Mouse (Mus musculus) lung, postnatal 0 days (tissue): ENCODE data around the gene Elmod1. TPM values are rescaled to one million over a fixed set of nuclear protein-coding genes. Genes with fewer than 3 reads are reported as not detected.
A peak's percentile ranks its signal among the peaks of the same experiment; 100 is the strongest.

Experiments
- ATAC-seq: fragments of 200-750 bp; cut with Nextera tagmentation; 2 replicates; pipeline ENCODE4 v1.8.0; 2017; ENCODE audit warnings: moderate library complexity
- DNase-seq: peaks from one replicate; pipeline ENCODE4 v3.0.0-alpha.2; 2016; ENCODE audit warnings: low spot score
- H3K27ac ChIP-seq: fragments of 300-500 bp; sonication (generic); 2 replicates; pipeline ENCODE4 v1.5.1; 2014; ENCODE audit warnings: antibody characterized with exemption, mild to moderate bottlenecking, low read length, mixed read lengths
- H3K27me3 ChIP-seq: fragments of 300-500 bp; sonication (generic); replicated peaks from 2 replicates; pipeline ENCODE4 v1.6.1; 2014; ENCODE audit warnings: low read length, mixed read lengths; ENCODE audit not compliant: insufficient read depth
- H3K36me3 ChIP-seq: fragments of 300-500 bp; sonication (generic); 2 replicates; pipeline ENCODE4 v1.6.1; 2014; ENCODE audit warnings: low read length, mixed read lengths; ENCODE audit not compliant: insufficient read depth
- H3K4me1 ChIP-seq: fragments of 300-500 bp; sonication (generic); 2 replicates; pipeline ENCODE4 v1.6.1; 2014; ENCODE audit warnings: antibody characterized with exemption, low read depth, low read length, mixed read lengths; ENCODE audit not compliant: insufficient read depth
- H3K4me2 ChIP-seq: fragments of 300-500 bp; sonication (generic); replicated peaks from 2 replicates; pipeline ENCODE4 v1.6.1; 2014; ENCODE audit warnings: low read depth, mild to moderate bottlenecking, low read length, moderate library complexity, mixed read lengths
- H3K4me3 ChIP-seq: fragments of 300-500 bp; sonication (generic); 2 replicates; pipeline ENCODE4 v1.5.1; 2014; ENCODE audit warnings: low read depth, low read length
- H3K9ac ChIP-seq: fragments of 300-500 bp; sonication (generic); replicated peaks from 2 replicates; pipeline ENCODE4 v1.6.1; 2014; ENCODE audit warnings: low read depth, mild to moderate bottlenecking
- H3K9me3 ChIP-seq: fragments of 300-500 bp; sonication (generic); 2 replicates; pipeline ENCODE4 v1.6.1; 2016; ENCODE audit warnings: low read length, mixed read lengths
- CTCF ChIP-seq: IDR thresholded peaks from 2 replicates; pipeline ENCODE4 v1.5.1; 2016; ENCODE audit warnings: antibody characterized with exemption, mild to moderate bottlenecking
- EP300 ChIP-seq: IDR thresholded peaks from 2 replicates; pipeline ENCODE4 v1.6.1; 2016; ENCODE audit warnings: antibody characterized with exemption, mild to moderate bottlenecking, control low read depth
- WGBS: fragments of 180-500 bp; shearing (Covaris S2); extraction: QIAGEN DNeasy Blood & Tissue Kit; methylation state at CpG from one replicate; pipeline ENCODE4 v1.1.7; 2014; 5-methylcytosine and 5-hydroxymethylcytosine counted together
- polyA plus RNA-seq: library from polyadenylated mRNA; unstranded; fragments of >200 nt; fragmentation: Nextera tagmentation; extraction: Ambion mirVana; gene quantifications from 2 replicates; pipeline ENCODE4 v1.2.1, GENCODE M21; 2015

Gene Elmod1
- polyA plus RNA-seq, 1 experiment from 2014 or later: 1.2 TPM

DNA sequence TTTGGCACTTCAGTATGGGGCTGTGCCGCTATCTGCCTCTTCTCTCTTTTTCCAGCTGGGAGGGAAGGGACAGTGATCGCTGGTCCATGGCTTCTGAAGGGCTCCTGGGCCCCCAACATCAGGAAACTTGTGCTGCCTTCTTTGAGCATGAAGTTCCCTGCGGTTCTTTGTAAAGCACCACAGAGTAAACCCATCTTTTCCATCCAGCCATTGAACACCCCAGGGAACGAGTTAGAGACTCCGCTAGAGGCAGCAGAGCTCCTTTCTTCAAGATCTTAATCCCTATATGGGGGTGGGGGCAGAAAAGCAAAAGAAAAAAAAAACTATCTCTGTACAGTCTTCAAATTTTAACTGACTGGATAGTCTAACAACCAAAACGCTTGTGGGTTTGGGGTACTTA is 20.2 kb downstream of the Elmod1 start:
- Histone ChIP-seq H3K4me3 (no peak overlapping the region), H3K9me3 (no peaks in the 10 kb centered on the region), H3K4me1 (no peaks in the 10 kb centered on the region), H3K4me2 (no peak overlapping the region), H3K27ac (no peak overlapping the region), H3K27me3 (no peaks in the 10 kb centered on the region), H3K36me3 (no peaks in the 10 kb centered on the region), H3K9ac (no peak overlapping the region)
- TF ChIP-seq EP300 (no peak), CTCF (no peak)
- ATAC-seq (no peak), DNase-seq (no peak)
- 25% methylated on average over 6 of the region's 6 CpGs for WGBS

DNA sequence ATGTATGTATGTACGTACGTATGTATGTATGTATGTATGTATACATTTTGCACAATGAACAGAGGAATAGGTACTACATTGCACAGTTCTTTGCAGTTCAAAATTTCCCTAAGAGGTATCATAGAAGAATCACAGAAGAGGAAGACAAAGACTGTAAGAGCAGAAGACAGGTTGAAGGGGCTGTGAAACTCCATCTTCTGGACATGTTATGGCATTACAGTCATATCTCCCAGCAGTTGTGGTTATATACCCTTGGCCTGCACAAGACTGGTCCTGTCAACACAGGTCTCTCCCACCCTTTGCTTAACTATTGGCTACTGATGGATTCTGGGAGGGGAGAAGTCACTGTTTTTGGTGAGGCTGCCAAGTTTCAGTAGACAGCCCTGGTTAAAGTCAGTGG is 27.6 kb downstream of the Elmod1 start:
- no peak for ATAC-seq
- 90% methylated on average over 2 of the region's 2 CpGs for WGBS

DNA sequence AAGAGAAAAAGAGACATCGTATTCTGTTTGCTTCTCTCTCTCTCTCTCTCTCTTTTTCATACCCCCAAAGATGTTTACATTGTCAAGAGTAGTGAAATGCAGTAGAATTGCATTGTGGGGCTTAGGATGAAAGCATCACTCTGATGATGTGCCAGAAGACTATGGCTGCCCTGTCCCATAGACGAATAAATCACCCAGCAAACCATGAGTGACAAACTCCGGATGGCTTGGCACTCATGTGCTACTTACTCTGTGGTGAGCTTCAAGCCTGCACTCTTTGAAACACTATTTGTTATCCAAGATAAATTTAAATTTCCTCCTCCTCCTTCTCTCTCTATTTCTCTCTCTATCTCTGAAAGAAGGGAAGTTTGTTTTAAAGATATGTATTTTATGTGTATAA is 36.5 kb downstream of the Elmod1 start:
- no peaks in the 10 kb centered on the region for H3K36me3 ChIP-seq
- TF ChIP-seq CTCF: no peak
- TF ChIP-seq EP300: no peak
- H3K4me1 ChIP-seq: no peaks in the 10 kb centered on the region
- no peaks in the 10 kb centered on the region for H3K9me3 ChIP-seq
- H3K4me3 ChIP-seq: no peak overlapping the region
- no peak overlapping the region for H3K4me2 ChIP-seq
- H3K27ac ChIP-seq: no peak overlapping the region
- no peaks in the 10 kb centered on the region for H3K27me3 ChIP-seq
- ATAC-seq: no peak
- H3K9ac ChIP-seq: no peak overlapping the region
- 51% methylated on average over 3 of the region's 3 CpGs for WGBS
- DNase-seq: no peak

More for the DNA sequence above, 27.6 kb downstream of the Elmod1 start:
- Histone ChIP-seq H3K9me3 (no peaks in the 10 kb centered on the region), H3K4me1 (no peaks in the 10 kb centered on the region), H3K36me3 (no peaks in the 10 kb centered on the region), H3K27me3 (no peaks in the 10 kb centered on the region), H3K4me2 (no peak overlapping the region), H3K9ac (no peak overlapping the region), H3K27ac (no peak overlapping the region), H3K4me3 (no peak overlapping the region)
- no peak for TF ChIP-seq EP300
- TF ChIP-seq CTCF: 0 out of 2 replicates have a peak, but pooled peaks have one; percentile 21
- no peak for DNase-seq

- DNase-seq (no peak), ATAC-seq (no peak)
- H3K4me2 ChIP-seq: no peak overlapping the region
- no peak overlapping the region for H3K27ac ChIP-seq
- H3K4me3 ChIP-seq: no peak overlapping the region
- WGBS: 63% methylated on average over 13 of the region's 13 CpGs
- H3K27me3 ChIP-seq: no peaks in the 10 kb centered on the region
- no peaks in the 10 kb centered on the region for H3K36me3 ChIP-seq
- no peak overlapping the region for H3K9ac ChIP-seq
- TF ChIP-seq EP300 (no peak), CTCF (peak; percentile 47)
- H3K9me3 ChIP-seq: no peaks in the 10 kb centered on the region
- no peaks in the 10 kb centered on the region for H3K4me1 ChIP-seq
Measured at GRCm38 (mm10) chr9:53934179-53934578, 40.9 kb downstream of the Elmod1 start.

- 81% methylated on average over 4 of the region's 4 CpGs for WGBS
- Histone ChIP-seq H3K4me3 (no peak overlapping the region), H3K36me3 (no peaks in the 10 kb centered on the region), H3K4me1 (no peaks in the 10 kb centered on the region), H3K9ac (no peak overlapping the region), H3K27me3 (no peaks in the 10 kb centered on the region), H3K27ac (no peak overlapping the region), H3K4me2 (no peak overlapping the region), H3K9me3 (no peaks in the 10 kb centered on the region)
- TF ChIP-seq CTCF (no peak), EP300 (no peak)
- no peak for ATAC-seq
- no peak for DNase-seq
Measured at GRCm38 (mm10) chr9:53933375-53933774, 41.7 kb downstream of the Elmod1 start.

GRCm38 (mm10) chr9:53930906-53931305 is 44.2 kb downstream of the Elmod1 start:
- DNase-seq (peak; percentile 17), ATAC-seq (no peak)
- no peak overlapping the region for H3K9ac ChIP-seq
- no peaks in the 10 kb centered on the region for H3K27me3 ChIP-seq
- no peak overlapping the region for H3K27ac ChIP-seq
- TF ChIP-seq CTCF: no peak
- no peak for TF ChIP-seq EP300
- no peak overlapping the region for H3K4me3 ChIP-seq
- WGBS: 11% methylated on average over 7 of the region's 7 CpGs
- no peak overlapping the region for H3K4me2 ChIP-seq
- H3K4me1 ChIP-seq: no peaks in the 10 kb centered on the region
- no peaks in the 10 kb centered on the region for H3K9me3 ChIP-seq
- no peaks in the 10 kb centered on the region for H3K36me3 ChIP-seq

GRCm38 (mm10) chr9:53921061-53921460 is 54.0 kb downstream of the Elmod1 start:
- 96% methylated on average over 1 of the region's 1 CpGs for WGBS
- DNase-seq: no peak
- ATAC-seq: no peak
- no peaks in the 10 kb centered on the region for H3K4me1 ChIP-seq
- no peaks in the 10 kb centered on the region for H3K9me3 ChIP-seq
- H3K4me2 ChIP-seq: no peak overlapping the region
- no peak overlapping the region for H3K4me3 ChIP-seq
- no peak for TF ChIP-seq CTCF
- no peak for TF ChIP-seq EP300
- H3K36me3 ChIP-seq: no peaks in the 10 kb centered on the region
- H3K9ac ChIP-seq: no peak overlapping the region
- H3K27ac ChIP-seq: no peak overlapping the region
- no peaks in the 10 kb centered on the region for H3K27me3 ChIP-seq
